Mouse (Mus musculus): ENCODE results near the gene Qtrt1.

The Qtrt1 gene

GRCm38 (mm10) chr9:21411669-21412550 is at the start of gene Qtrt1:
TSS of gene Qtrt1 (plus strand) at chr9:21411837.
- peak; percentile 92 for DNase-seq (ENCODE audit: low spot score)

GRCm38 (mm10) chr9:21366541-21367220 is 45.0 kb upstream of the Qtrt1 start:
- DNase-seq (ENCODE audit: low spot score), result peak; percentile 68

- peak; percentile 99 for DNase-seq (ENCODE audit: low spot score)
Measured at GRCm38 (mm10) chr9:21367357-21368111, 44.1 kb upstream of the Qtrt1 start, which contains the start of gene Ilf3. TSS of gene Ilf3 (plus strand) at chr9:21367871.

- peak; percentile 64 for DNase-seq (ENCODE audit: low spot score)
Measured at GRCm38 (mm10) chr9:21368131-21368584, 43.5 kb upstream of the Qtrt1 start.

- DNase-seq (ENCODE audit: low spot score), result no peak
Measured at GRCm38 (mm10) chr9:21369080-21369479, 42.6 kb upstream of the Qtrt1 start.

GRCm38 (mm10) chr9:21370876-21371275 is 40.8 kb upstream of the Qtrt1 start:
- DNase-seq (ENCODE audit: low spot score), result no peak

GRCm38 (mm10) chr9:21372508-21372907 is 39.1 kb upstream of the Qtrt1 start:
- DNase-seq (ENCODE audit: low spot score), result no peak

- DNase-seq (ENCODE audit: low spot score), result no peak
Measured at GRCm38 (mm10) chr9:21379195-21379594, 32.4 kb upstream of the Qtrt1 start.

GRCm38 (mm10) chr9:21380868-21381267 is 30.8 kb upstream of the Qtrt1 start:
- DNase-seq (ENCODE audit: low spot score), result no peak

GRCm38 (mm10) chr9:21383966-21384365 is 27.7 kb upstream of the Qtrt1 start:
- no peak for DNase-seq (ENCODE audit: low spot score)

- no peak for DNase-seq (ENCODE audit: low spot score)
Measured at GRCm38 (mm10) chr9:21392646-21393175, 18.9 kb upstream of the Qtrt1 start.

GRCm38 (mm10) chr9:21395692-21396091 is 15.9 kb upstream of the Qtrt1 start:
- no peak for DNase-seq (ENCODE audit: low spot score)

- DNase-seq (ENCODE audit: low spot score), result no peak
Measured at GRCm38 (mm10) chr9:21397170-21397569, 14.5 kb upstream of the Qtrt1 start.

- no peak for DNase-seq (ENCODE audit: low spot score)
Measured at GRCm38 (mm10) chr9:21401042-21401441, 10.6 kb upstream of the Qtrt1 start.

GRCm38 (mm10) chr9:21402764-21403253 is 8.8 kb upstream of the Qtrt1 start:
- no peak for DNase-seq (ENCODE audit: low spot score)

GRCm38 (mm10) chr9:21403745-21404144 is 7.9 kb upstream of the Qtrt1 start:
- no peak for DNase-seq (ENCODE audit: low spot score)

GRCm38 (mm10) chr9:21405525-21405924 is 6.1 kb upstream of the Qtrt1 start:
- DNase-seq (ENCODE audit: low spot score), result no peak

- DNase-seq (ENCODE audit: low spot score), result no peak
Measured at GRCm38 (mm10) chr9:21407951-21408350, 3.7 kb upstream of the Qtrt1 start.

- no peak for DNase-seq (ENCODE audit: low spot score)
Measured at GRCm38 (mm10) chr9:21408624-21409023, 3.0 kb upstream of the Qtrt1 start.

- peak; percentile 82 for DNase-seq (ENCODE audit: low spot score)
Measured at GRCm38 (mm10) chr9:21409592-21410317, 1.9 kb upstream of the Qtrt1 start.

GRCm38 (mm10) chr9:21417866-21418265 is 6.2 kb downstream of the Qtrt1 start:
- DNase-seq (ENCODE audit: low spot score), result no peak
